Mouse (Mus musculus) thymus, adult 2 months (tissue): Measurements from ENCODE around the gene Fmnl2.

Source experiments
- CTCF ChIP-seq: fragments of 200-500 bp; IDR thresholded peaks from 2 replicates; pipeline ENCODE4 v1.5.1; 2012; ENCODE audit warnings: mild to moderate bottlenecking, control low read depth, low read length, moderate library complexity, borderline replicate concordance; ENCODE audit not compliant: control insufficient read depth, poor library complexity, insufficient read depth; ENCODE audit errors: extremely low read depth
- POLR2A ChIP-seq: fragments of 200-500 bp; IDR thresholded peaks from 2 replicates; pipeline ENCODE4 v1.6.1; 2012; ENCODE audit warnings: mild to moderate bottlenecking, low read length, control low read depth, moderate library complexity; ENCODE audit not compliant: control insufficient read depth, poor library complexity, insufficient read depth; ENCODE audit errors: extremely low read depth

- no peak for TF ChIP-seq CTCF
- no peak for TF ChIP-seq POLR2A
Measured at GRCm38 (mm10) chr2:52835726-52836125, 21.9 kb upstream of the Fmnl2 start.
